Mouse (Mus musculus): Measurements from ENCODE around the gene Chrnd. TPM values are rescaled to one million over a fixed set of nuclear protein-coding genes. Genes with fewer than 3 reads are reported as not detected.

Chrnd gene
- polyA plus RNA-seq, 1 experiment from 2014 or later: not detected

DNA sequence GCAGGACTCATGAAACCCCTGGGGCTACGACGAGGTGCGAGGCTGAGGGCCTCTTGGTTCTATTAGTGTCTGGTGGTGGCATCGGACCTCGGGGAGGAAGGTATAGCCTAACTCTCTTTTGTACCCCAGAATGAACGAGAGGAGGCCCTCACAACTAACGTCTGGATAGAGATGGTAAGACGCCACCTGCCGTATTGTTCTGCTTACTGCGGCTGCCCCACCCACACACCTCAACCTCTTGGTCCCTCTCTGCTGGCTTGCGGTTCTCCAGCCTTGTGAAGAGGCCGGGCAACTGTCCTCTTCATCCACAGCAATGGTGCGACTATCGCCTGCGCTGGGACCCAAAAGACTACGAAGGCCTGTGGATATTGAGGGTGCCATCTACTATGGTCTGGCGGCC, 15.9 kb downstream of the Chrnd start:
- Histone ChIP-seq H3K9me3 (ENCODE audit: control insufficient read depth, low read length) (no peaks in the 10 kb centered on the region), H3K9ac (replicated peaks; ENCODE audit: low read depth, low read length) (no peak overlapping the region), H3K4me3 (ENCODE audit: low read depth, low read length) (no peak overlapping the region), H3K4me2 (ENCODE audit: low read depth, low read length) (no peak overlapping the region), H3K27me3 (ENCODE audit: control insufficient read depth, insufficient read depth, low read length) (no peaks in the 10 kb centered on the region), H3K36me3 (ENCODE audit: control insufficient read depth, insufficient read depth, low read length) (no peaks in the 10 kb centered on the region), H3K27ac (ENCODE audit: low read depth, low read length) (no peak overlapping the region), H3K4me1 (ENCODE audit: control insufficient read depth, insufficient read depth, low read length) (no peaks in the 10 kb centered on the region)
- ATAC-seq (ENCODE audit: low read depth): no peak
- WGBS: 17% methylated on average over 17 of the region's 17 CpGs

DNA sequence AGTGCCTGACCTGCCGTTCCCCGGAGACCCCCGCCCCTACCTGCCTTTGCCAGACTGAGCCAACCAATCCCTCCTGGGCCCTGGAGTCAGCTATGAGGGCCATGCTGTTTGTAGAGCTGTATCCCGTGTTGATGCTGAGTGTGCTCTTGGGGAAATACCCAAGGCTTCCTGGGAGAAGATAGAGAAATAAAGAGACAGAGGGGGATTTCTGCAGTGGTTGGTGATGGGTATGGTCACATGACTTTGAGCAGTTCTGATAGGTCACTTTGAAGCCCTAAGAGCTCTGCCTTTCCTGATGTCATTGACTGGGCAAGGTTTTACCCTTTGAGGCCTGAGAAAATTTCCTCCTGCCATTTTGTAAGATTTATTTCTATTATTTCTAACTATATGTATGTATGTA, 21.0 kb downstream of the Chrnd start:
- Histone ChIP-seq H3K36me3 (ENCODE audit: control insufficient read depth, insufficient read depth, low read length) (no peaks in the 10 kb centered on the region), H3K4me2 (ENCODE audit: low read depth, low read length) (no peak overlapping the region), H3K4me3 (ENCODE audit: low read depth, low read length) (no peak overlapping the region), H3K4me1 (ENCODE audit: control insufficient read depth, insufficient read depth, low read length) (peaks cover 21% of the 10 kb centered on the region), H3K9ac (replicated peaks; ENCODE audit: low read depth, low read length) (no peak overlapping the region), H3K27me3 (ENCODE audit: control insufficient read depth, insufficient read depth, low read length) (no peaks in the 10 kb centered on the region), H3K9me3 (ENCODE audit: control insufficient read depth, low read length) (no peaks in the 10 kb centered on the region), H3K27ac (ENCODE audit: low read depth, low read length) (no peak overlapping the region)
- ATAC-seq (ENCODE audit: low read depth): no peak
- WGBS: 91% methylated on average over 4 of the region's 4 CpGs

DNA sequence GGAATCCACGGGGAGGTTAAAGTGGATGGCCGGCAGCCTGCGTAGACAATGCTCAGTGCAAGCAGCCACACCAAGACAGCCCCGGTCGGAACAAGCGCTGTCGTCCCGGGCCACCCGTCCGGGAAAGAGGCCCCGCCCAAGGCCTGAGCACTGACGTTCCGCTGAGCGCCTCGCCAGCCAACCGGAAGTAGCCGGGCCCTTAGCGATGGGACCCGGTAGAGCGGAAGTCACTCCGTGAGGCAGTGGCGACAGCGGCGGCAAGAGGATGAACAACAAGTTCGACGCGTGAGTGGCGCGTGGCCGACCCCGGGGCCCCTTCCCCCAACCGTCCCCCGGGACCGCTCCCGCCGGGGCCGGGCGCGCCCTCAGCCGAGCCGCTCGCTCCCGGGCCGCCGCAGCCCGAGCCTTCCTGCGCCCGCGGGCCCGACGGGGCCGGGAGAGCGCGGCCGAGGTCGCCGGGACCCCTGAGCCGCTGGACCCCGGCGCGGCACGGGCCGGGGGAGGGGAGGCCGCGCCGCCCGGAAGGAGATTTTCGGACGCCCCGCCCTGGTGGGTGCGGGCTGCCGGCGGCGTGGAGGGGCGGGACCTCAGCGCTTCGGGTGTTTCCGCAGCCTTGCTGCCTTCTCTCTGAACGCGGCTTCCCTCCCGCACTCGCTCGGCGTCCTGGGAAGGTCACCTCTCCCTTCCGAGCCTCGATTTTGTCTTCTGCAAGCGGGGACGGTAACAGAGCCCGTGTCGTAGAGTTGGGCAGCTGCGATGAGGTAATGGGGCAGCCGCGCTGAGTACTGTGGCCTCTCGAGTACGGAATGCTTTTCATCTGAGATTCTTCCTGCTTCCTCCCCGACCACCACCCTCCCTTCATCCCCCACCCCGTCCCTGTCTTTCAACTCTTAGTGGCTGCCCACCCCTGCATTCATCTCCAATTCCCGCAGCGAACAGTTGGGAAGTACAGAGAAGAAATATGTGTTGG, 23.6 kb downstream of the Chrnd start, which contains the start of gene Eif4e2:
Eif4e2 (plus strand) TSS at position 180 of the 970 bp plus-strand sequence.
- H3K27ac ChIP-seq (ENCODE audit: low read depth, low read length): peak within 1 kb of the TSS; percentile 98
- H3K9me3 ChIP-seq (ENCODE audit: control insufficient read depth, low read length): no peaks in the 10 kb centered on the region
- H3K4me1 ChIP-seq (ENCODE audit: control insufficient read depth, insufficient read depth, low read length): peaks cover 23% of the 10 kb centered on the region
- 1% methylated on average over 69 of the region's 99 CpGs for WGBS
- H3K4me2 ChIP-seq (ENCODE audit: low read depth, low read length): peak within 1 kb of the TSS; percentile 77
- peak; percentile 99 for ATAC-seq (ENCODE audit: low read depth)
- H3K36me3 ChIP-seq (ENCODE audit: control insufficient read depth, insufficient read depth, low read length): no peaks in the 10 kb centered on the region
- peak within 1 kb of the TSS; percentile 73 for H3K4me3 ChIP-seq (ENCODE audit: low read depth, low read length)
- no peaks in the 10 kb centered on the region for H3K27me3 ChIP-seq (ENCODE audit: control insufficient read depth, insufficient read depth, low read length)
- H3K9ac ChIP-seq (replicated peaks; ENCODE audit: low read depth, low read length): peak within 1 kb of the TSS; percentile 94

DNA sequence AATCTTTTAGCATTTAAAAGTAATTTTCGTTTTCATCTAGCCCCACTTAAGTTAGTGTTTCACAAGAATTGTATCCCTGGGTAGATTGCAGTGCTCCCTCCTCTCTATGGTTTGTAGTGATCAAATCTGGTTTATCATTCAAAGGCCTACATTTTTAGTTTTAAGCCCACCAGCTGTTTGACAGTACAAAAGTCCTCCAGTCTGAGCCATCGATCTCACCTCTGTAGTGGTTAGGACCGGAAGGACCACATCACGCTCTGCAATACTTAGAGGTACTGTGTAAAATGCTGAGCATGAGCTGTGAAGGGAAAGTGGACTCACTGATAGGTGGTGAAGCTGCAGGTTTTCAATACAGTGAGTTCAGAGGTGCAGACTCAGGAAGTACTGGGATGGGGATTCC, 24.3 kb downstream of the Chrnd start:
- Histone ChIP-seq H3K4me1 (ENCODE audit: control insufficient read depth, insufficient read depth, low read length) (peaks cover 23% of the 10 kb centered on the region), H3K9ac (replicated peaks; ENCODE audit: low read depth, low read length) (peak overlapping the region; percentile 94), H3K27me3 (ENCODE audit: control insufficient read depth, insufficient read depth, low read length) (no peaks in the 10 kb centered on the region), H3K9me3 (ENCODE audit: control insufficient read depth, low read length) (no peaks in the 10 kb centered on the region), H3K4me2 (ENCODE audit: low read depth, low read length) (peak overlapping the region; percentile 77), H3K27ac (ENCODE audit: low read depth, low read length) (peak overlapping the region; percentile 98), H3K4me3 (ENCODE audit: low read depth, low read length) (peak overlapping the region; percentile 73), H3K36me3 (ENCODE audit: control insufficient read depth, insufficient read depth, low read length) (peaks cover 2% of the 10 kb centered on the region; the same call in 1 of the 2 replicates)
- ATAC-seq (ENCODE audit: low read depth): no peak
- WGBS: 41% methylated on average over 4 of the region's 4 CpGs

DNA sequence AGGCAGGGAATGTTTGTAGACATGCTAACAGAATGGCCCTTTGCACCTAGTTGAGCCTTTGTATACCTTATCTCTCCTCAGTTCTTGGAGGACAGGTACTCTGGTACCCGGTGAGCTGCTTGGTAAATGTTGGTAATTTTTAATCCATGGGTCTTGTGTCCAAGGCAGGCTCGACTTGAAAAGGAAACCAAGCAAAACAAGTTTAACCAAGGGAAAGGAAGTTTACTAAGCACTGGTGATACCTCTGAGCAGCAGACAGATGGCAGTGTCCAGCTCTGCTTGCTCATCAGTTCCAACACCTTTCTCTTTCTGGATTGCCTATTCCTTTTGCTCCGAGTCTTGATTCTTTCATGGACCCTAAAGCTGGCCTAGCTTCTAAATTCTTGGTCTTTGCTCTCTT, 27.5 kb downstream of the Chrnd start:
- Histone ChIP-seq H3K9ac (replicated peaks; ENCODE audit: low read depth, low read length) (0 out of 2 replicates have a peak overlapping the region, but pooled peaks have one; percentile 7), H3K9me3 (ENCODE audit: control insufficient read depth, low read length) (no peaks in the 10 kb centered on the region), H3K4me3 (ENCODE audit: low read depth, low read length) (no peak overlapping the region), H3K27ac (ENCODE audit: low read depth, low read length) (no peak overlapping the region), H3K36me3 (ENCODE audit: control insufficient read depth, insufficient read depth, low read length) (peaks cover 30% of the 10 kb centered on the region), H3K4me2 (ENCODE audit: low read depth, low read length) (no peak overlapping the region), H3K4me1 (ENCODE audit: control insufficient read depth, insufficient read depth, low read length) (peaks cover 22% of the 10 kb centered on the region), H3K27me3 (ENCODE audit: control insufficient read depth, insufficient read depth, low read length) (no peaks in the 10 kb centered on the region)
- no peak for ATAC-seq (ENCODE audit: low read depth)
- 70% methylated on average over 3 of the region's 3 CpGs for WGBS

DNA sequence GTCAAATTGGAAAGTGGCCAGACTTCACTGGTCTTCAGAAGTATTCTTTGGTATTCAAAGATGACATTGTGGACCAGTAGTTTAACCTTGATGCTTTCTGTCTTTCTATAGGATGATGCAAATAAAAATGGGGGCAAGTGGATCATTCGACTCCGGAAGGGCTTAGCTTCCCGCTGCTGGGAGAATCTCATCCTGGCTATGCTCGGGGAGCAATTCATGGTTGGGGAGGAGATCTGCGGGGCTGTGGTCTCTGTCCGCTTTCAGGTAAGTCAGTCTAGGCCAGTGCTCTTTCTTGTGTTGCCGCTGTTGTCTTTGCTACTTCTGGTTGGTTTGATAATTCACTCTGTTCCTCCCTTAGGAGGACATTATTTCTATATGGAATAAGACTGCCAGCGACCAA, 35.3 kb downstream of the Chrnd start:
- Histone ChIP-seq H3K9ac (replicated peaks; ENCODE audit: low read depth, low read length) (no peak overlapping the region), H3K36me3 (ENCODE audit: control insufficient read depth, insufficient read depth, low read length) (peaks cover 71% of the 10 kb centered on the region), H3K9me3 (ENCODE audit: control insufficient read depth, low read length) (no peaks in the 10 kb centered on the region), H3K27me3 (ENCODE audit: control insufficient read depth, insufficient read depth, low read length) (no peaks in the 10 kb centered on the region), H3K4me3 (ENCODE audit: low read depth, low read length) (no peak overlapping the region), H3K4me2 (ENCODE audit: low read depth, low read length) (no peak overlapping the region), H3K27ac (ENCODE audit: low read depth, low read length) (no peak overlapping the region), H3K4me1 (ENCODE audit: control insufficient read depth, insufficient read depth, low read length) (no peaks in the 10 kb centered on the region)
- 93% methylated on average over 8 of the region's 8 CpGs for WGBS
- ATAC-seq (ENCODE audit: low read depth): no peak

DNA sequence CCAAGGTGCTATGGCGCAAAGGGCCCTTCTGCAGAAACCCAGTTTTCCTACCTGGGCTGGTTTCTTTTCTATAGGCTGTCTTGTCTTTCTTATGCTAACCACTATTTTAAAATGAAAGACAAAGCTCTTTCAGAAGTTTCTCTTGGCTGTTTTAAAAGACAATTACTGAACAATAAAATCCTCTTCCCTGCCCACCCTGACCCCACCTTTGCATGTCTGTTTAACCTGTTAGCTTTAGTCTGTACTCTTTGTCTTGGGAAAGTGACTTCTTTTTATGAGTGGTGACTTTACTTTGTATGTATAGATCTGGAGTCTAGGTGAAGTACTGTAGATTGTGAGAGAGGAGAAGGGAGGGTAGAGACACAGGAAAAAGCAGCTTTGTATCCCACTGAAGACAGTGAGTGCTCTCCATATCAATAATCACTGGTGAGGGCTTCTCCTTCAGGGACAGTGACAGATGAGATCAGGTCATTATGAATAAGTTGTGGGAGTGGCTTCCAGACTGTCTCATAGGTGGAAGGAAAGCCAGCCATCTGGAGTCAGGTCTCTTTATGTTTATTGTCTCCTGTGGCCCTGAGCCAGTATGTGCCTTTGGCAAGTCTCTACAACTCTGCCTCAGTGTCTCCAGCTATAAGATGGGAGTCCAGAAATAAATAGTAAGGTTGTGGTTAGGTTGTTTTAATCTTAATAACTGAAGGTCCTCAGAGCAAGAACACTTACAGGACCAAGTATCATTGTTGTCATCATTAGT, 36.2 kb downstream of the Chrnd start:
- Histone ChIP-seq H3K9me3 (ENCODE audit: control insufficient read depth, low read length) (no peaks in the 10 kb centered on the region), H3K27ac (ENCODE audit: low read depth, low read length) (no peak overlapping the region), H3K4me3 (ENCODE audit: low read depth, low read length) (no peak overlapping the region), H3K4me1 (ENCODE audit: control insufficient read depth, insufficient read depth, low read length) (no peaks in the 10 kb centered on the region), H3K4me2 (ENCODE audit: low read depth, low read length) (no peak overlapping the region), H3K36me3 (ENCODE audit: control insufficient read depth, insufficient read depth, low read length) (peaks cover 64% of the 10 kb centered on the region), H3K9ac (replicated peaks; ENCODE audit: low read depth, low read length) (no peak overlapping the region), H3K27me3 (ENCODE audit: control insufficient read depth, insufficient read depth, low read length) (no peaks in the 10 kb centered on the region)
- no peak for ATAC-seq (ENCODE audit: low read depth)
- 100% methylated on average over 1 of the region's 1 CpGs for WGBS

DNA sequence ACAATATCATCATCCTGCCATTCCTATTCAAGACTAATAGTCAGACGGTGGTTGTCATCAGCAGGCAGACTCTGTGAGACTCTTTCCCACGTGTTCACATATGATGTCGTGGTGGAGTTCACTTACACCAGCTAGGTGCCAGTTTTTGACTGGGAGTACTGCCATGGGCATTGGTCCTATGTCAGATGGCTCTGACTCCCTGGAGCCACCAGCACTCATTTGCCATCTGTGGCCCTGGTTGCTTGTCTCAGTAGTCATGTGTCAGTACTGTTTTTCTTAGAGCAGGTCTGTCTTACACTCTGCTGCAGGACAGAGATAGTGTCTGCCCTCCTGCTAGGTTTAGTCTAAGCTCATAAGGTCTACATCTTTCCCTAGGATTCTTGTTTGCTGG, 36.7 kb downstream of the Chrnd start:
- Histone ChIP-seq H3K4me2 (ENCODE audit: low read depth, low read length) (no peak overlapping the region), H3K9ac (replicated peaks; ENCODE audit: low read depth, low read length) (no peak overlapping the region), H3K4me3 (ENCODE audit: low read depth, low read length) (no peak overlapping the region), H3K27ac (ENCODE audit: low read depth, low read length) (no peak overlapping the region), H3K36me3 (ENCODE audit: control insufficient read depth, insufficient read depth, low read length) (peaks cover 64% of the 10 kb centered on the region), H3K9me3 (ENCODE audit: control insufficient read depth, low read length) (no peaks in the 10 kb centered on the region), H3K27me3 (ENCODE audit: control insufficient read depth, insufficient read depth, low read length) (no peaks in the 10 kb centered on the region), H3K4me1 (ENCODE audit: control insufficient read depth, insufficient read depth, low read length) (no peaks in the 10 kb centered on the region)
- ATAC-seq (ENCODE audit: low read depth): no peak
- WGBS: 83% methylated on average over 3 of the region's 3 CpGs

DNA sequence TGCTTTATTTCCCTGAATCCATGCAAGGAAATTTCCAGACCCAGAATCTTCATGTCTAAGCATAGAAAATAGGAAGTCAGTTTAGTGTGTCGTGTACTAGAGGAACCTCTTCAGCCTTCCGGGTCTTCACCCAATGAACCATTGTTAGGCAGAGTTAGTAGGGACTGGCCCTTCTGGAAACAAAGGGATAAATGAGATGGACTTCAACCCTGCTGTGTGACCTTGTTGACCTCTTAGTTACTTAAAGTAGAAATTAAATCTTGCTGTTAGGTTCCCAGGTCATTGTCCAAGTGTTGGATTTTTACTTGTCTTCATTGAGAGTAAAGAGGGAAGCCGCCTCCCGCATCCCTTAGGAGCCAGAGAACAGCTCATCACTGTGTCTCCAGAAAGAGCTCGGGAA, 40.2 kb downstream of the Chrnd start:
- no peak for ATAC-seq (ENCODE audit: low read depth)
- WGBS: 70% methylated on average over 5 of the region's 5 CpGs
- Histone ChIP-seq H3K36me3 (ENCODE audit: control insufficient read depth, insufficient read depth, low read length) (peaks cover 64% of the 10 kb centered on the region), H3K4me1 (ENCODE audit: control insufficient read depth, insufficient read depth, low read length) (no peaks in the 10 kb centered on the region), H3K4me2 (ENCODE audit: low read depth, low read length) (no peak overlapping the region), H3K9ac (replicated peaks; ENCODE audit: low read depth, low read length) (no peak overlapping the region), H3K4me3 (ENCODE audit: low read depth, low read length) (no peak overlapping the region), H3K27ac (ENCODE audit: low read depth, low read length) (no peak overlapping the region), H3K27me3 (ENCODE audit: control insufficient read depth, insufficient read depth, low read length) (no peaks in the 10 kb centered on the region), H3K9me3 (ENCODE audit: control insufficient read depth, low read length) (no peaks in the 10 kb centered on the region)
